Mouse (Mus musculus): ENCODE measurements at regions not wholly inside any gene's neighbourhood (a gene's known extent, or its start where the extent isn't known, plus 50 kb on each side); places are given as distances from the start of the nearest gene placed in this dataset.

GRCm38 (mm10) chr10:126634731-126635130, 266.4 kb downstream of the Atp23 start:
- no peak for DNase-seq (ENCODE audit: low spot score)

- DNase-seq (ENCODE audit: low spot score) = no peak
Measured at GRCm38 (mm10) chr10:126628057-126628456, 273.1 kb downstream of the Atp23 start.

DNA sequence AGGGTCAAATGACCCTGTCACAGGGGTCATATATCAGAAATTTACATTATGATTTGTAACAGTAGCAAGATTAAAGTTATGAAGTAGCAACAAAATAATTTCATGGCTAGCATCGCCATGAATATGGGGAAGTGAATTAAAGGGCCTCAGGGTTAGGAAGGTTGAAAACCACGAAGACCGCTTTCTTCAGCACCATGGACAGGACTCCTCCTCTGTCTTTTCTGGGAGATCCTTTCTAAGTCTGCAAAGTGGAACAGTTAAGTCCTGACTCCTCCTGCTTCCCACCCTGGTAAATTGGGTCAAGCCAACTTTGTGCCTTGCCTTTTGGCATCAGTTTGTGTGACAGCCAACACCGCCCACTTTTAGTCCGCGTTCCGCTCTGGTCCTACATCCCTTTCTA, 275.7 kb downstream of the Atp23 start:
- DNase-seq (ENCODE audit: low spot score) = no peak

- no peak for DNase-seq (ENCODE audit: low spot score)
Measured at GRCm38 (mm10) chr10:126620802-126621201, 280.4 kb downstream of the Atp23 start.

DNA sequence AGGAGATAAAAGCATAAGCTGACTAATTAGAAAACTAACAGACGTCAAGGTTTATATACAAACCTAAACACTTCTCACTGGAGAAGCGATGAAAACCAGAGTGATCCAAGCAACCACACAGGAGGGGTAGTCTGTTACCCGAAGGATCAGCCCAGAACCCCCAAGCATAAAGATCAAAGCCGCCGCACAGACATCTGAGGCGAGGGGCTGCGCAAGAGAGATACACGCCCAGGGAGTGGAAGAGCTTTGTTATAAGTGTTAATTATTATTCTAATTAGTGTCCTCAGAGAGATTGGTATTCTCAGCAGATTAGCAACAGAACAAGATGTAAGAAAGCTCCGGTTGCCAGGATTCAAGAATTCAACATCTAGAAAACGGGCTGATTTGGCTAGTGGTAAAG, 281.2 kb downstream of the Atp23 start:
- no peak for DNase-seq (ENCODE audit: low spot score)

DNA sequence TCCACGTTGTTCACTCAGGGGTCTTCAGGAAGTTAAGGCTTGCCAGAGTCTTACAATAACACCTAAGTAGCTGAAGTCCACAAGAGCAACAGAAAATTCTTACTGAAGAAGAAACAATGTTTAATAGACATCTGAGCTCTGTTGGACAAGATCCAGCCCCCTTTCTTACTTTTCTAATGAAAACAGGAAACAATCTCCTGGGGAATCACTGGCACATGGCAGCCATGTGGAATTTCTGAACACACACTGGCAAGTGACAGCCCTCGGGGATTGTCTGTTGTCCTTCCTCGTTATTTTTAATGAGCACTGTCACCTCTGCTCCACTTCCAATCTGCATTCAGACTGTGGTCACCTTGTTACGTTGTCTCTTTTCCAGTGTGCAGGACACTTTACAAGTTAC, 288.9 kb downstream of the Atp23 start:
- DNase-seq (ENCODE audit: low spot score) = no peak

DNA sequence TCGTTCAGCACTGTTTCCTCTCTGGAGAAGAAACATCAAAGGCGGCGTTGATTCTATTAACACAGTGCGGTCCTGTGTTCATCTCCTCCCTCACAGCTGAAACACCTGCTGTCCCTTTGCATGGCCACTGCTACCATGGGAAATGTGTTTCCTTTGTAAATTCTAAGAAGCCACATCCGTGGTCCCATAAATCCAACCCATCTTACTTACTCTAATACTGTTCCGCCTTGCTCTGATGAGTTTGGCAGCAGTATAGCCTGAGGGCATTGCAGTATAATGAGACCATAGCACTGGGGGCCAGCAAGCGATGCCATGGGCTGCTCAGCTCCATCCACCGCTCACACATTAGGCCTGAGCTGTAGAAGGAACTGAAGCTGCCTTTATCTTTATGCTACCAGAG, 290.6 kb downstream of the Atp23 start:
- DNase-seq (ENCODE audit: low spot score) = no peak

DNA sequence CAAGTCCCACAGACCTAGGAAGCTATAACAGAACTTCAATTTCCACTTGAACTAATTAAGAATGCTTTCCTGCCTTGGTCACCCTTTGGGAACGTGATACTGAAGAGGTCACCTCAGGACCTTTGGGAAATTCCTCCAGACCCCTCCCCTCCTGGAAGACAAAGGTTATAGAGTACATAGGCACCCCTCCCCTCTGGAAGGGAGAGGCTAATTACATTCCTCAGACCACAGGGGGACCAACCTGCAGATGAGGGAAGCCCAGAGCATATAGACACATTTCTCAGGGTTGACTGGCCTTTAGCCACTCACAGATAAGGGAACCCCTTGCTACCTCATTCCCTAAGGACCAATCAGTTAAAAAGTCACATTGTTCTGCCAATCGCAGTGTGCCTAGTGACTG, 301.5 kb downstream of the Atp23 start:
- no peak for DNase-seq (ENCODE audit: low spot score)

DNA sequence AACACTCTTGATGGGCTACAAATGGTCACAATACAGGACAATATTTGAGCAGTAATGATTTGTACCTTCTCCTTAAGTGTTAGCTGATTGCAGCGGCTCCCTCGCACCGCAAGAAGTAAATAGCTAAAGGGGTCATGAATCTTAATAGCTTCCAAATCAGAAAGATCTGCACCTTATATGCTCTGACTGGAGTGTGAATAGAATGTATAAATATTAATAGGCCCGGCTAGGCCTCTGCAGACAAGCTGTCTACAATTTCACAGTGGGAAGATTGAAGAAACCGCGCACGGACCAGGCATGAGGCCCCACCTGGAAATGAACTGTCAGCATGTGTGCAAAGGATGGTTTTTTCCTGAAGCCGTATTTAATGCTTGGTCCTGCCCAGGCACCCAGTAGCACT, 333.0 kb downstream of the Atp23 start:
- DNase-seq (ENCODE audit: low spot score) = no peak

GRCm38 (mm10) chr10:126565326-126565725, 335.8 kb downstream of the Atp23 start:
- DNase-seq (ENCODE audit: low spot score) = no peak

DNA sequence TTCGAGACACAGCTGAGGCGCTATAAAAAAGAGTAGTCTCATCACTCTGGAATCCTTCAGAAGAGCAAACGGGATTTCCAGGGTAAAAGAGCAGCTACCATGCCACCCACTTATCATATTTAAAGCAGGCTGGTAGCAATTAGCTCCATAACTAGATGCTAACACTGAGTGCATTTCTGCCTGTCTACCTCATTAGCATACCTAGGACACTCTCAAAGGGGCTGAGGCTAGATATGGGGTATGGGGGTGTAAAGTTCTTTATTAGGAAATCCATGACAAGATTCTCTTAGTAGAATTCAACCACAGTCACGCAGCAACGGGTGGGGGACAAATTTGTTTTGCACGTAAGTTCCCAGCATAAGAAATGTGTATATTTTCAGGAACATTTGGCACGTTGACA, 346.1 kb downstream of the Atp23 start:
- DNase-seq (ENCODE audit: low spot score) = no peak

DNA sequence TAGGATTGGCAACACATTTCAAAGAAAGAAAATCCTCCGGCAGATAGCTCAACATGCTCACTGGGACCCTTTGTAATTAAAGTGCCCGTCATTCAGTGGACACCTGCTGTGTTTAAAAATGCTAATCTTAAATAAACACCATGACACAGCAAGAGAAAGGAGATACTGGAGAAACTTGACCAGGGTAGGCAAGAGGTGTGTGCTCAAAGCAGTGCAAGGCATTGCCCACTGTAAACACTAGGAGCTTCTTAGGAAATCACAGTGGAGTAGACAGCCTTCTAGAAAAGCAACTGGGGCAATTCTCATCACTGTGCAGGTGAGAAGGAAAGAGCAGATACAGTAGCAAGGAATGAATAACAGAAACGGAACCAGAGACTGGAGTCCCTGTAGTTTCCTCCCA, 369.2 kb downstream of the Atp23 start:
- DNase-seq (ENCODE audit: low spot score) = no peak

- peak; percentile 25 for DNase-seq (ENCODE audit: low spot score)
Measured at GRCm38 (mm10) chr10:126531368-126531767, 369.8 kb downstream of the Atp23 start.

DNA sequence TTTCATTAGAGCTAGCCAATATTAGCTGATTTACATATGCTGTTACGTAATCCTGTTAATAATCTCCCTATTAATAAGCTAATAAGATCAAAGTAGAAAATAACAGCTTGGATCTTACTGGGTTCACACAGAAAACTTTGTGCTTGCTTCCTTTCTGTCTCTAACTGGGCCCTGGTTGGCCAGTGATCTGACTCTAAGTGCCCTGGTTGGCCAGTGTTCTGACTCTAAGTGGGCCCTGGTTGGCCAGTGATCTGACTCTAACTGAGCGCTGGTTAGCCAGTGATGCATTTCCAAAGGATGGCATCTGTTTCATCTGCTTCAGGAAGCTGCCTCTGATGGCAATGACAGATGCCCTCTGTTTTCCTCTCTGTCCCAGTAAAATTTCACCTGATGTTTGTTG, 372.4 kb downstream of the Atp23 start:
- no peak for DNase-seq (ENCODE audit: low spot score)

- no peak for DNase-seq (ENCODE audit: low spot score)
Measured at GRCm38 (mm10) chr10:126526186-126526585, 375.0 kb downstream of the Atp23 start.

- no peak for DNase-seq (ENCODE audit: low spot score)
Measured at GRCm38 (mm10) chr10:126521836-126522815, 379.0 kb downstream of the Atp23 start.

DNA sequence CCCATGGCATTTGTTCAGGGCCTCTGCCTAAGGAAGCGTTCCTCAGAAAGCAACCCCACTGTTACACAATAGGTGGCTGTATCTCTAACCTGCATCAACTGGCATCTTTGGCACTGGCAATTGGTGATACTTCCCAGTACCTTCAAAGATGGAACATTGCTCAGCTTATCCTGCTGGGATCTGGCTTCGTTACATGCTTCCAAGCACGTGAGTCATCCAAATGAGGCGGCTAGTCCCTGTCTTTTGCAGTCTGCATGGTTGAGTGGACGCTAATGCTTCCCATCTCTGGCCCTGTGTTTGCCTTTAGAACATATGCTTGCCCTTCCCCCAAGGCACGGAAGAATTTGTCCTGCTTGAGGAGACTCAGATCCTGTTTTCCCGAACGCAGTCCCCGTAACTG, 380.2 kb downstream of the Atp23 start:
- no peak for DNase-seq (ENCODE audit: low spot score)

- DNase-seq (ENCODE audit: low spot score) = no peak
Measured at GRCm38 (mm10) chr10:126513185-126513584, 388.0 kb downstream of the Atp23 start.

GRCm38 (mm10) chr10:126511511-126511910, 389.6 kb downstream of the Atp23 start:
- peak; percentile 91 for DNase-seq (ENCODE audit: low spot score)

- DNase-seq (ENCODE audit: low spot score) = no peak
Measured at GRCm38 (mm10) chr10:126505988-126506387, 395.2 kb downstream of the Atp23 start.

- DNase-seq (ENCODE audit: low spot score) = no peak
Measured at GRCm38 (mm10) chr10:126502013-126502688, 399.0 kb downstream of the Atp23 start.

GRCm38 (mm10) chr10:126498726-126499125, 402.4 kb downstream of the Atp23 start:
- no peak for DNase-seq (ENCODE audit: low spot score)

GRCm38 (mm10) chr10:126493734-126494133, 407.4 kb downstream of the Atp23 start:
- DNase-seq (ENCODE audit: low spot score) = no peak
